8 mouse cellular contexts compared by ENCODE assay signal in genomic region chr12:44209824-44210752, GRCm38 (mm10). TPM values are rescaled to one million over a fixed set of nuclear protein-coding genes. Genes with fewer than 3 reads are reported as not detected.
DNase-seq lines count a peak whose midpoint lies in the region; ATAC-seq lines count a peak whose summit lies in the region.

TSS of gene Dnajb9 (minus strand) at chr12:44210326.

- intact Hi-C loops in gastrocnemius, postnatal 14 days (cut with DNase I; ENCODE audit: low total_unique reads): loop anchor here (2.0 kb wide), 1 partner anchor 59 kb away; no protein-coding TSS in a partner anchor
- intact Hi-C loops in left cerebral cortex, postnatal 10 days (cut with DNase I): loop anchor here (2.0 kb wide), 1 partner anchor 59 kb away; no protein-coding TSS in a partner anchor

- DNase-seq in adrenal gland, adult (ENCODE audit: inconsistent age in 2 of 2, low spot score in 1 of 2): peak; percentile 100
- peak; percentile 99 for DNase-seq in embryo, embryonic 10.5 days (ENCODE audit: low spot score)
- DNase-seq in gastrocnemius, postnatal 14 days: peak; percentile 100
- peak; percentile 100 for DNase-seq in left cerebral cortex, postnatal 10 days (ENCODE audit: extremely low spot score in 1 of 2, low spot score in 2 of 2)
- DNase-seq in right cerebral cortex, postnatal 25 days: peak; percentile 100
- peak; percentile 100 for DNase-seq in urinary bladder, postnatal 4 days (ENCODE audit: low spot score in 2 of 2)

- peak; percentile 92 for ATAC-seq in inflammation-experienced regulatory T-cells, adult 6 months
- ATAC-seq in megakaryocyte-erythroid progenitor cell, adult 5-6 weeks (replicated peaks; ENCODE audit: low FRiP score, low TSS enrichment, poor library complexity, severe bottlenecking): peak; percentile 97

RNA-seq across cellular contexts. Expression of gene Dnajb9, which starts in this region (rescaled TPM):
- 10 to 100 TPM; 17.2 to 22.2 TPM for total RNA-seq in gastrocnemius, postnatal 14 days (2021)
- polyA plus RNA-seq in inflammation-experienced regulatory T-cells, adult 6 months (2017; shearing (Covaris generic)): 10 to 100 TPM; 10.7 to 12.6 (median 12.6) TPM
- 10 to 100 TPM; 29.0 to 30.7 TPM for total RNA-seq in left cerebral cortex, postnatal 10 days (2021)
- 9.8 and 18.2 TPM in 2 replicates for total RNA-seq in megakaryocyte-erythroid progenitor cell, adult 5-6 weeks (2014; fragmentation: Nextera tagmentation)
- total RNA-seq in megakaryocyte-erythroid progenitor cell, adult 5-6 weeks (2017): 43.4 and 54.2 TPM in 2 replicates

Comparison
In these comparisons a context has a peak if more than half of its experiments do, and no peak if none do; other contexts are left out.
1. Peak in every context shown above with its lines: DNase-seq and ATAC-seq.